Mouse (Mus musculus) kidney, postnatal 14 days (tissue): ENCODE results near the gene Mid2.
A peak's percentile ranks its signal among the peaks of the same experiment; 100 is the strongest.
"Not testable (repeated sequence)": the region's sequence is repeated elsewhere in the genome, so short reads cannot be mapped to it uniquely, and the experiment has no call there.

Source experiments
- DNase-seq: peaks from one replicate; pipeline ENCODE4 v3.0.0; 2022; ENCODE audit warnings: mixed read lengths

Mid2 gene

DNA sequence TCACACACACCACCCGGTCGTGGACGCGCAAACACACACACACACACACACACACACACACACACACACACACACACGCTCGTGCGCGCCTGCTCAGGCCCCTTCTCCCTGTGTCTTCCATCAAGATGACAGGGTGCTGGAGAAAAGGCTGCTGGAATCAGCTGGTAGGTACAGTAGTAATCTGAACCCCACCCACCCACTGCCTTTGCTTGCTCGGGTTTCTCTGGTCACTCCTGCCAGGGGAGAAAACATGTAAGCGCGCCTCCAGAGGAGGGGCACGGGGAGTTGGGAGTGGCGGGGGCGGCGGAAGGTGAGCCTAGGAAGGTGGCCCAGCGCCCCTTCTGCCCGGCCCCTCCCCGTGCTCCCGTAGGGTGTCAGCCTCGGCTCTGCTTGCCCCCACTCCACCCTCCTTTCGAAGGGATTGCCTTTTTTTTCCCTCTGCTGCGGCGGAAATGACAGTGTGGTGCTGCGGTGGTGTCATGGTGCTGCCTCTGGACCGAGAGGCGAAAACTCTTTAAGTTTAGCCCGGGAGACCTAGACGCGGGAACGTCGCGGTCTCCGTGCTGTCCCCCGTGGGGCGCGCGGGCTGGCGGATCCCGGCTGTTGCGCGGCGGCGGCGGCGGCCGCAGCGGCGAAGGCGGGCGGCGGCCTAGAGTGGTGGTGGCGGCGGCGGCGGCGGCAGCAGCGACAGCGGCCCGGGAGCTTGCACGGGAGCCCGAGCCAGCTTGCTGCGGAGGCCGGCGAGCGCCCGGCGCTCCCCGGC is at the start of gene Mid2:
Gene Mid2, plus strand, starts transcription at position 121 of the 763 bp plus-strand sequence.
- DNase-seq, result peak; percentile 60

DNA sequence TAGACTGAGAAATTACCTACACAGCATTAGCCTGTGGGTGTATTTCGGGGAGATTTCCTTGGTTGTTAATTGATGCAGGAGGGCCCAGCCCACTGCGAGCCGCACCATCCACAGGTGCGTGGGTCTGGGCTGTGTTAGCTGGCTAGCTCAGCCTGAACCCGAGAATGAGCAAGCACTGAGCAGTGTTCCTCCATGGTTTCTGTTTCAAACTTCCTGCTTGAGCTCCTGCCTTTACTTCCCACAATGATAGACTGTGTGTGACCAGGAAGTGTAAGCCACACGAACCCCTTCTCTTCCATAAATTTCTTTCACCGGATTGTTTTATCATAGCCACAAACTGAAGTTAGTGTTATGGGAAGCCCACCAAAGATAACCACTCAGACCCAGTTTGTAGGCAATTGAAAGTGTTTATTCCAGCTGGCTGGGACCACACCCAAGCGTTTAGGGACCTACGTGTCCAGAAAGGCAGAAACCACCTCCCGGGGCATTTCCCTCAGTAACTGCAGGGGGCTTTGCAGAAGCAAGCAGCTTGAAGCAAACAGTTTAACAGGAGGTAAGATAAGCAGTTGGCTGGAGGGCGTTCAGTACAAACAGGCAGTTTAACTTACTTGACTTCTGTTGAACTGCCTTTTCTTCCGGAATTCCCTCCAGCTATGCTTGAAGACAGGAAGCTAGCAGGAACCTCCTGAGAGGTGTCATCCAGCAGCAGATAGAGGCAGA is 39.4 kb upstream of the Mid2 start:
- DNase-seq, result no peak

DNA sequence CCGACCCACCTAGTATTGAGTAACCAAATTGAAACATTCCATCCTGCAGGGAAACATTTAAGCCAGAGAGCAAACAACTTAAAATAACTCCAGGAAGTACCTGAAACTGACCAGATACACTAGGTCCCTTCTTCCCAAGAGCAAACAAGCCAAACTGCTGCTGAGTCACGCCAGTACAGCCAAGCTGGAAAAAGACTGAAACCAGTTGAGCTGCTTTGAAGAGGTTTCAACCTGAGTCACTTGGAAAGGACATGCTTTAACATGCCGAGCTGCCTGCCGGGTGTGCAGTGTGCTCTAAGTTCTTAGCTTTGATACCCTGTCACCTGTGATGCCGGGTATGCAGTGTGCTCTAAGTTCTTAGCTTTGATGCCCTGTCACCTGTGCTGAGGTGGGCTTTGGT is 26.4 kb upstream of the Mid2 start:
- DNase-seq, result no peak

DNA sequence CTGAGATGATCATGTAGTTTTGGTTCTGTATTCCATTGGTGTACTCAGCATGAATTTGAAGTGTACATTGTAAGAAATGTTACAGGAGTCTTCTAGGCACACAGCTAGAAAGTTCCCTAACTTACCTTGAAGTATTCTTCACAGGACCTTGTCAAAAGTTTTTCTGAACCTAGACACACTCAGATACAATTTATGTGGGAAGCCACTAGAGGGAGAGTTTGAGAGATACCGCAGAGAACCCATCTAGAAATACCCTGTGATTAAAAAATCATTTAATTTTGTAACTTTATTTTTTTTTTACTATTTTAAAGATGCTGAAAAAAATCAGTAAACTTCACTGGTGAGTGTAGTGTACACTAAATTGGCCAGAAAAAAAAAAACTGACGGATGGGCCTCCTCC is 24.8 kb upstream of the Mid2 start:
- no peak for DNase-seq

DNA sequence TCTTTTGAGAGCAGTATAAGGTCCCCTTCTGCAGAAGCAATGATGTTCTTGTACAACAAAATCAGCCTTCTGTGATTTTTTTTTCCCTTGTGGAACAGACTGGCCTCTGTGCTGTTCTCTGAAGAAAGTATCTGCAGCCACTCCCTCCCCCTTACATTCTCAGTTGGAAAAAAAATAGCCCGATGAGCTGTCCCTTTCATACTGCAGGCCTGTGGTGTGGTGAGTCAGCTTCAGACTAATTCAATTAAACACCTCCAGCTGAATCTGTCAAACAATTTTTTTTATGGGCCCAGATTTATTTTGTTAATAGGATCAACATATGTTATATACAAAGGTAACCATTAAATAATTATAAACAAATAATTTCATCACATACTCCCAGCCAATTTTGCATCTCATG is 3.7 kb upstream of the Mid2 start:
- no peak for DNase-seq

DNA sequence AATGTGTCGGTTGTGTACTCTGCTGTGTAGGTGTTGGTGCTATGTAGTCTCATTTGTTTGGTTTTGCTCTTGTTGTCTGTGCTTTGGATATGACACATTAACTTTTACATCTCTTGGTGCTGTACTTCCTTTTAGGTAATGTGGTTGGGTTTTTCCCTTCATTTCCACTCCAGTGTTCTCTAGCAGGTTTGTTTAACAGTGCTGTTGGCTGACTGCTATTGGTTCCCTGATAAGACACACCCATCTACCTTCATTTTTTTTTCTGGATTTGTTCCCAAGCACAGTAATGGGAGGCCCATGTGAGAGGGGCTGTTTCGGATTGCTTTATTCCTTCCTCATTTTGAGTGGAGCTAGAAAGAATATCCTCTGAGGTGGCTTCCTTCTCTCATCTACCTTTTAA is 883 bp upstream of the Mid2 start:
- no peak for DNase-seq

DNA sequence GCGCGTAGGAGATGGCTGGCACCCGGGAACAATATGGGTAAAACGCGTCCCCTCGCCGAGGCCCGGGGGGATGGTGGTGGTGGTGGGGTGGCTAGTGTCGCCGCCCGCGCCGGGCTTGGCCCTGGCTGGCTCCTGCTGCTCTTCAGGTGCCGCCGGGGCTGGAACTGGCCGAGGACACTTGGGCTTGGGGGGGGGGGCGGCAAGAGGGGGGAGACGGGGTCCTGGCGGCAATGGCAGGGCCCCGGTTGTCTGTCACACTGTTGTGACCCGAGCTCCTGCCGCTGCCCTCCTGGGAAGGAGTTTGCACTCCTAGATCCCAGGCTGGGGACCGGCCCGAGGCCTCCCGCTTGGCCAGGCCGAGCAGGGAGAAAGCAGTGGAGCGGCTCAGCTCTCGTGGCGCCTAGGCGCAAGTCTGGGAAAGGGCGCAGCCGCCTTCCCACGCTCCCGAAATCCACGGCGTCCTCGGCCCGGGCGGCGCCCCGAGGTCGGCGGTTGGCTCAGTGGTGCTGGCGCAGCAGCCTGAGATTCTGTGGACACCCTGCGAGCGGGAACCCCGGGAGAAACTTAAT is 927 bp downstream of the Mid2 start:
- DNase-seq, result peak; percentile 55

DNA sequence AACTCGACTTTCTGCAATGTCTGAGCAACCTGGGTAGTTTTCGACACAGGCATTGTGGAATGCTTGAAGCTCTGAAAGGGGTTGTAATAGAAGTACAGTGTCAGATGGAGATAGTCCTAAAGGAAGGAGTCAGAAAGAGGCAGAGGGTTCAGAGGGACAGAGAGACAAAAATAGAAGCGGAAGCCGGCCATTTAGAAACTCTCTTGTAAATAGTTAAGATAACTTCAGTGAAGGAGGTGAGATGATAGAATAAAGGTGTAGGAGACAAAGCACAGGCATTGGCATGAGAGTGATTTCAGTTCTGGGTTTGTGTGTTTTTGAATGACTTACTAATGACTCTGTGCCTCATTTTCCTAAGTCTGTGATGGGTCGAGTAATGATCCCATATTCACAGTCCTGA is 11.0 kb downstream of the Mid2 start:
- no peak for DNase-seq

DNA sequence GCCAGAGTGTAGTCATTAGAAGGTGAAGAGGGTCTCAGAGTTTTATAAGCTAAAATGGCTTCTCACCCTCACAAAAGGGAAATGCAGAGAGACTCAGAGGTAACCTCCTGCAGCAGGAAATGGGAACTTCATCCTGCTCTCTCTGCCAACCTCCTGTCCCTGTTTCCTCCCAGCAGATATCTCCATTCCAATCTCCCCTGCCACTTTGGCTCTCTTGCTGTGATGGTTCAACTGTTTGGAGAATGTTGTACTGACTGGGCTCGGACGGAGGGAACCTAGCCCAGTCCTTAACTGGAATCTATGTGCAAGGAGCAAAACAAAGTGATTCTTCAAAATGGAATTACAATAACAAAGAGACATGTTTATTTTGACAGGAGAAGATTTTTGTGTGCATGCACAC is 23.9 kb downstream of the Mid2 start:
- no peak for DNase-seq

DNA sequence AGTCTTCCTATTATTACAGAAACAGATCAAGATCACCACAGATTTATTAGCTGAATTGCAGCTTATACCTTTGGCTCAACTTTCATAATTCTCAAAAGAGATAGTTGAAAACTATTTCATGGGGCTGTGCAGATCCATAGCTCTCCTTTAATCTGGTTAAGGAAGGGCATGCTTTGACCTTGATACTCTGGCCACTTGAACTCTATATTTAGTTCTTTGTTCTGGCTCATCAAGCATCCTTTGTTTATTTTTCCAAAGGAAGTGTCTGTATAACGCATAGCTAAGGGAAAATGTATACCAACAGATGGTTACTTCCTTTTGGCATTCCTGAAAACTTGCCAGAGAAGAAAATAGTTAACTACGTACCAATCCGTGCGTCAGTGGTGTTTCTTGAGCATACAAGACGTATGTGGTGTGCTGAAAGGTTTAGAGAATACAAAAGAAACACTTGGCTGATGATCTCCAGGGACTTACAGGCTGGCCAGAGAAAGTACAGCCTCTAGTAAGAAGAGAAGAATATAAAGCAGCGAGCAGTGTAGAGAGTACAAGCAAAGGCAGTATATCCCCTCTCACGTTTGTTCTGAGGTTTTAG is 33.6 kb downstream of the Mid2 start:
- DNase-seq, result not testable (repeated sequence)

DNA sequence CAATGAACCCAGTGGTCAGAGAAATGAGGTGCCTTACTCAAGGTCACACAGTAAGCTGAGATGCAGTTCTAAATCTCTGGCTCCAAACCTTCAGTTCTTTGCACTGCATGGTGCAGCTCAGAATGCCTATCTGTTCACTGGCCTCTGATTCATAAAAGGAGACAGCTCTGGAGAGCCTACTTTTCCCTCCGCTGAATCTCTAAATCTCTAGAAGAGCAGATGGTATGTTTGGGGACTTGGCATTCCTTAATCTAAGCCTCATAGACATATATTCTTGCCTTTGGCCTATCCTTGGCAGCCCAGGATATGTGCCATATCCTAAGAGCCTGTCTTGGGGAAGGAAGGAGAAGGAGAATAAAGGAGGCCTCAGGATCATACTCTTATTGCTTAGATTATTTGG is 38.8 kb downstream of the Mid2 start:
- no peak for DNase-seq

DNA sequence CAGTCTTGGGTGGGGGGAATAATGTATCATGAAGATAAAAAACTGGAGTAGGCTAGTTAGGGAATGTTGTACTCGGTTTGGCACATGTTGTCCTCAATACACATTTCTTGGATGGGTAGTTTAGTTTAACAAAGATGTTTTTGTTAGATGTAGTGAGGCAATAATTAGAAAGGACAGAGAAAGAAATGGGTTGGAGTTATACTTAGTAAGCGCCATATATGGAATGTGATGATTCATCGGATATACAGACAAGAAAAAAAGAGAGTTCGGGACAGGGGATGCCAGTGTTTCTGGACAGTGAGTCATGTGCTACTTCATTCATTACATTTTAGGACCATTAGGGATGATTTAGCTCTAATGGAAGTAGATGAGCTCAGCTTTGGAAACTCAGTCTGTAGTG is 41.7 kb downstream of the Mid2 start:
- no peak for DNase-seq

DNA sequence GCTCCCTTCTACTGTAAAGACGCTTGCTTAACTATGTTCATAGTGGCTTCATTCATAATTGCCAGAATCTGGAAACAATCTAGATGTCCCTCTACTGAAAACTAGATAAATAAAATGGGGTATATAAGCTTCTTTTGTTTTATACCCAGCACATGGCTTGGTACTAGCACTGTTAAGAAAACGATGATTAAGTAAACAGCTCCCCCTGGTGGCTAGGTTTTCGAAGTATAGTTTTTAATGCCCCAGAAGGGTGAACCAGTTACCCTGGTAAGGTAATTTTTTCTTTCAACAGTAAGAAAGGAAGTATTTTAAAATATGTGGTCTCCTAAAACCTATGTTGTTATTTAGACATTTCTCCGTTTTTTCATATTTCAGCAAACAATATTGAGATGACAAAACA is 58.0 kb downstream of the Mid2 start:
- peak; percentile 31 for DNase-seq

DNA sequence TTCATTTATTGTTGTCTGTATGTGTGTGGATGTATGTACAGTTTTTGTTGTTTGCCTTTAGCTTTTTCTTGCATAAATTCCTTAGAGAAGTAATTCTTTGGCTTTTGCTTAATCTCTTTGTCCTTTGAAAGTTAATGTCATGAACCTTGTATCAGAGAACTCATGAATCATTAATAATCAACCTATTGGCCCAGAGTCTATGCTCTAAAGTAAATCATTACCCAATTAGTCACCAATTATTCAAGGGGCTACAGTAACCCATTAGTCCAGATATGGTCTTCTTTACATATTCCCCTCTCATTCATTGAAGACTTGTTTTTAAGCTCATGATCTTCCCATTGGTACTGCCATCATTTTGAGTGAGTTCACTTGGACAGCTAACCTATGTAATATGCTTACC is 74.6 kb downstream of the Mid2 start:
- DNase-seq, result no peak

DNA sequence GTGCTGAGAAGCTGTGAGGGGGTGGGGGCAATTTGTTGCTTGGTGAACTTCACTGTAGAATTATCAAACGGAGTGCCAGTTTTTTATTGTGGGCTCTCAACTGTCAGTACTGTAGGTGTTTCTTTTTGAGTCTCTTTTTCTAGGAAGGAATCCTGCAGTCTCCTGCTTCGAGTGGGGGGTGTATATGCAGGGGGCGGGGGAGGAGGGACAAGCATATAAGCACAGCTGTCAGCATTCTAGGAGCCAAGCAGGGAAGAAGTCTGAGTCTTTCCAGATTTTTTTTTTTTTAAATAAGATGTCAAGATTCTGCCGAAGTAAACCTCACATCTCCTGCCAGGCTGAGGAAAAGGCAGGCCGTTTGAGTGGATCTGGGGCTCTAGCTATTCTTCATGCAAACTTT is 78.8 kb downstream of the Mid2 start:
- DNase-seq, result no peak

DNA sequence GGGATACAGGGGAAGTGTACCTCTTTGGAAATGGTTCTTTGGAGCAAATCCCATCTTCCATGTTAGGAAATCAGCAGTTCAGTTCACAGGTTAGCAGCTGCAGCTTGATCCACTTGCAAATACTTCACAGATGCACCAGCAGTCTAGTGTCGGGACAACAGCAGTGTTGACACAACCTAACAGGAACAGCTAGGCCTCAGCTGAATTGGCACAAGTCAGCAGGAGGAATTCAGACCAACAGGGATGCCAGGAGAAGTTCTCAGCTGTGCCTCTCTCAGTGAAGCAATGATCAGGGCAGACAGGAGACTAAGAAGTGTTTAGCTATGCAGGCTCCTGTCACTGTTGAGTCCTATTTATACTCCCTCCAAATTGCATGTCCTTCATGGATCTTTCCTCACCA is 105.4 kb downstream of the Mid2 start:
- no peak for DNase-seq

DNA sequence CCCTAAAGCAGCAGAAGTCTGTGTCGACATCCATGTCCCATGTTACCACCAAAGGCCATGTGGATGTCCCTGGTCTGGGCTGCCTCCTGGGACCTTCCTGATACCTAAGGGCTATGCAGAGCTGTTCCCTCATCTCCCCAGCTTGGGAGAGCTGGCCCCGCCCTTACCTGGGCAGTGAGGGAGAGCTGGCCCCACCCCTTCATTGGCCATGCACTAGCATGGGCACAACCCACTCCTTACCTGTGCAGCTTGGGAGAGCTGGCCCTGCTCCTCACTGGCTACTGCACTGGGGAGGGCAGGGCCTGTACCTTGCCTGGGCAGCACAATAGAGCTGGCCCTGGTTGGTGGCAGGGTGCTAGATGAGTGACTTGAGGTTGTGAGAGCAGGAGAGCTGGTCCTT is 140.9 kb downstream of the Mid2 start:
- no peak for DNase-seq

DNA sequence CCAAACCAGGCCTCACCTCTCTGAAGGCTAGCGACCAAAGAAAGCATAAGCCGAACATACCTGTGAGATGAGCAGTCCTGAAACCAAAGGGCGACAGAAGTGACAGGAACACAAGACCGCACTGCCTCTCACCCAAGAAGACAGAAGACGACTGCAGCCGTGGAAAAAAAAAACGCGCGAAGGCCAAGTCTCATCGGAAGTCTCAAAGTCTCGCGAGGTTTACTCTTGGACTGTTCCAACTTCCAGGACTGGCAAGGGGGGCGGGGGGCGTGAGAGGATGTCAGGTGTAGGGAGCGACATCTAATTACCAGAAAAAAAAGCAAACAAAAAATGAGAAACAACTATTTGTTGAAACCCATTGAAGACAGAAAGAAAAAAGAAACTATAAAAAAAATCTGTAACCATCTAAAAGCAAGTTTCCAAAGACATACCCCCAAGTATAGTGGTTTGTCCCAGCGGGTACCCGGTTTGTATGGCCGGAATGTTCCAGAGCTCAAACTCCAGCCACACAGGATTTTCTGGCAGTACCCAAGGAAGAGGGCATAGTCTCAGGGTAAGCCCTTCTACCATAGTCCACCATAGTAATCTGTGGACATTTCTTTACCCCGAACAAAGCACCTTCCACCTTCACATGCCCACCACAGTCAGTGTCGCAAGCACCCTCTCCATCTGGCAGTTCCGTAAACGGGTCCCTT is 149.1 kb downstream of the Mid2 start, which contains the start of gene Tex13b:
Gene Tex13b, minus strand, starts transcription at position 122 of the 695 bp plus-strand sequence.
- DNase-seq, result no peak
